Comparison of ENCODE assay signal across 10 mouse cellular contexts in the genomic region with DNA sequence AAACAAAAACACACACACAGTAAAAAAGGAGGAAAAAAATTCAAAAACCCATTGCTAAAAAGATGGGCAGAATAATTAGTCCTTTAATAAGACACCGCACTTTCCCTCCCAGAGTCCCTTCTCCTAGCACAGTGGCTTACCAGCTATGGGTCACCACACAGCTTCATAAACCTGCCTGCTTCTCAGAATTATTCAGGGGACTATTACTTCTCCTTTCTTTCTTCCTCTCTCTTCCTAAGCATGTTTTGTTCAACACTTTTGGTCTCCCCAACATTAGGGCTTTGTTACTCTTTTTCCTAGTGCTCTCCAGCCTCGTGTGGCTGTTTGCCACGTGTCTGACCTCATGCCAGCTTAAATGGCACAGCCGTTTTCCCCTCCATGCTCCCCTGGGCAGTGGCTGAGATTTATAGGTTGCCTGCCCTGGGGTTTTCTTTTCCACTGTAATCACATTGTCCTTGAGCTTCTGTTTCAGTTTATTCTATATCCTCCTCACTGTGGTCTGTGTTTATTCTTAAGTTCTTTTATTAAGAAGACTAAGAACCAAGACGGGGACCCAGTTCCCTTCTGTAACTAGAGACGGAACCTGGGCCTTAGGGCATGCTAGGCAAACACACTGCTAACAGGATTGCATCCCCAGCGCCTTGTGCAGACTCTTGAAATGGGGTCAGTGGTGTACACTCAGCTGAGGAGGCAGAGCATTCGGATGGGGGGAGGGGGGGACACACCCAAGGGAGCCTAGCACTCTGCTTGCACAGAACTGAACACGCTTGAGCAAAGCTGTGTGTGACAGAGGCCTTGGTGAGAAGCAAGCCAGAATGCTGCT. TPM values are rescaled to one million over a fixed set of nuclear protein-coding genes. Genes with fewer than 3 reads are reported as not detected.
A peak's percentile ranks its signal among the peaks of the same experiment; 100 is the strongest.
DNase-seq lines count a peak whose midpoint lies in the region; ATAC-seq lines count a peak whose summit lies in the region.
"Had no signal": no experiment of that assay in that cellular context is flagged by ENCODE, and none has a peak within 500 bp of the region (broad histone marks: within the 10 kb centered on the region; RNA-seq: fewer than 3 reads in every experiment).

No protein-coding gene starts in this region.

- no peak overlapping the region for H3K4me2 ChIP-seq in kidney, embryonic 14.5 days (replicated peaks; ENCODE audit: low read depth, low read length)
- no peak overlapping the region for H3K4me2 ChIP-seq in embryonic facial prominence, embryonic 14.5 days (ENCODE audit: low read depth, low read length)
- no peak overlapping the region for H3K4me2 ChIP-seq in midbrain, embryonic 16.5 days (ENCODE audit: low read length)

- ATAC-seq in kidney, embryonic 14.5 days (ENCODE audit: low FRiP score, low TSS enrichment), result peak; percentile 89
- ATAC-seq in embryonic facial prominence, embryonic 14.5 days (ENCODE audit: low read depth), result no peak
- 0 out of 2 replicates have a peak, but pooled peaks have one; percentile 25 for ATAC-seq in midbrain, embryonic 16.5 days
- ATAC-seq in megakaryocyte, adult 5-6 weeks (ENCODE audit: poor library complexity, severe bottlenecking), result no peak

- H3K4me1 ChIP-seq in kidney, embryonic 14.5 days (ENCODE audit: control insufficient read depth, insufficient read depth, low read length), result peaks cover 4% of the 10 kb centered on the region; the same call in 1 of the 2 replicates
- 0 out of 2 replicates have a peak, but pooled peaks cover 5% of the 10 kb centered on the region for H3K4me1 ChIP-seq in embryonic facial prominence, embryonic 14.5 days (ENCODE audit: control insufficient read depth, insufficient read depth, low read length)
- peaks cover 2% of the 10 kb centered on the region; the same call in 1 of the 2 replicates for H3K4me1 ChIP-seq in midbrain, embryonic 16.5 days (ENCODE audit: control insufficient read depth, insufficient read depth, low read length)

- no peak overlapping the region for H3K4me3 ChIP-seq in kidney, embryonic 14.5 days (ENCODE audit: low read length)
- H3K4me3 ChIP-seq in embryonic facial prominence, embryonic 14.5 days (ENCODE audit: low read depth, low read length), result no peak overlapping the region
- H3K4me3 ChIP-seq in midbrain, embryonic 16.5 days (ENCODE audit: low read depth, low read length), result no peak overlapping the region

- H3K27ac ChIP-seq in kidney, embryonic 14.5 days (ENCODE audit: low read depth, low read length), result no peak overlapping the region
- H3K27ac ChIP-seq in embryonic facial prominence, embryonic 14.5 days (replicated peaks; ENCODE audit: low read depth, low read length), result no peak overlapping the region; the same call in 1 of the 2 replicates
- H3K27ac ChIP-seq in midbrain, embryonic 16.5 days (ENCODE audit: low read length), result no peak overlapping the region

- H3K9ac ChIP-seq in kidney, embryonic 14.5 days (ENCODE audit: low read depth, low read length), result no peak overlapping the region
- H3K9ac ChIP-seq in embryonic facial prominence, embryonic 14.5 days (ENCODE audit: low read depth, low read length), result no peak overlapping the region
- no peak overlapping the region for H3K9ac ChIP-seq in midbrain, embryonic 16.5 days (ENCODE audit: low read depth, low read length)

- DNase-seq in kidney, adult 8-10 months, result no peak
- DNase-seq in adrenal gland, postnatal 36 days, result peak; percentile 29 to 36
- peak; percentile 13 for DNase-seq in embryonic facial prominence, embryonic 14.5 days (ENCODE audit: low spot score)
- no peak for DNase-seq in left cerebral cortex, adult 8-10 months (ENCODE audit: low spot score in 2 of 2)
- DNase-seq: cerebellum, adult 18-20 months; lung, postnatal 10 days; thymus, adult 18-20 months had no signal

- H3K27me3 ChIP-seq in kidney, embryonic 14.5 days (ENCODE audit: control insufficient read depth, insufficient read depth, low read length), result no peaks in the 10 kb centered on the region
- H3K27me3 ChIP-seq in embryonic facial prominence, embryonic 14.5 days (replicated peaks; ENCODE audit: control insufficient read depth, insufficient read depth, low read length), result no peaks in the 10 kb centered on the region
- H3K27me3 ChIP-seq in midbrain, embryonic 16.5 days (ENCODE audit: control insufficient read depth, insufficient read depth, low read depth, low read length), result no peaks in the 10 kb centered on the region

- no peaks in the 10 kb centered on the region for H3K9me3 ChIP-seq in kidney, embryonic 14.5 days (ENCODE audit: control insufficient read depth, low read length)
- no peaks in the 10 kb centered on the region for H3K9me3 ChIP-seq in embryonic facial prominence, embryonic 14.5 days (ENCODE audit: control insufficient read depth, low read length)
- H3K9me3 ChIP-seq in midbrain, embryonic 16.5 days (replicated peaks; ENCODE audit: control insufficient read depth, low read length, poor library complexity, severe bottlenecking), result no peaks in the 10 kb centered on the region

- no peaks in the 10 kb centered on the region for H3K36me3 ChIP-seq in kidney, embryonic 14.5 days (ENCODE audit: control insufficient read depth, insufficient read depth, low read length)
- H3K36me3 ChIP-seq in embryonic facial prominence, embryonic 14.5 days (ENCODE audit: control insufficient read depth, insufficient read depth, low read length), result no peaks in the 10 kb centered on the region
- no peaks in the 10 kb centered on the region for H3K36me3 ChIP-seq in midbrain, embryonic 16.5 days (ENCODE audit: control insufficient read depth, insufficient read depth, low read length)

- WGBS in kidney, embryonic 14.5 days, result 13% methylated on average over 9 of the region's 9 CpGs
- 37% methylated on average over 9 of the region's 9 CpGs for WGBS in embryonic facial prominence, embryonic 14.5 days
- WGBS in midbrain, embryonic 16.5 days, result 40% methylated on average over 9 of the region's 9 CpGs

RNA-seq across cellular contexts. Expression of a gene that starts 54.2 kb away (rescaled TPM):
- polyA plus RNA-seq in kidney, embryonic 14.5 days (2014; fragmentation: Nextera tagmentation; extraction: Ambion mirVana), result 13.7 and 15.2 TPM in 2 replicates
- total RNA-seq in adrenal gland, postnatal 36 days (2021), result 10 to 100 TPM; 25.3 to 32.1 TPM
- 7.4 and 11.0 TPM in 2 replicates for polyA plus RNA-seq in embryonic facial prominence, embryonic 14.5 days (2014; fragmentation: Nextera tagmentation; extraction: Ambion mirVana)
- 14.6 and 15.0 TPM in 2 replicates for polyA plus RNA-seq in midbrain, embryonic 16.5 days (2015; fragmentation: Nextera tagmentation; extraction: Ambion mirVana)
- total RNA-seq in left cerebral cortex, adult 8-10 months (2022), result 10 to 100 TPM; 31.7 to 36.8 (median 33.9) TPM
- 4.4 and 6.6 TPM in 2 replicates for total RNA-seq in megakaryocyte, adult 5-6 weeks (2015)
- 9.4 and 11.0 TPM in 2 replicates for total RNA-seq in megakaryocyte, adult 5-6 weeks (2017)

Comparison
In these comparisons a context has a peak if more than half of its experiments do, and no peak if none do; other contexts are left out.
1. ATAC-seq: peak in kidney, embryonic 14.5 days (single experiment) and midbrain, embryonic 16.5 days (single experiment); none in embryonic facial prominence, embryonic 14.5 days (single experiment) and megakaryocyte, adult 5-6 weeks (single experiment).
2. DNase-seq: peak in adrenal gland, postnatal 36 days (2 of 2) and embryonic facial prominence, embryonic 14.5 days (single experiment); none in kidney, adult 8-10 months (0 of 2) and left cerebral cortex, adult 8-10 months (0 of 2).